Mouse (Mus musculus) Patski (cell line): ENCODE data around the gene Rfc2. TPM values are rescaled to one million over a fixed set of nuclear protein-coding genes. Genes with fewer than 3 reads are reported as not detected.

Source experiments
- ATAC-seq: fragments of 100-300 bp; one replicate; pipeline ENCODE4 v1.8.0; 2021
- CTCF ChIA-PET: fragments of 350-600 bp; sonication (Branson Sonifier 250); formaldehyde crosslinking; loops from one replicate; lab custom pipeline; 2022; ENCODE audit warnings: inconsistent platforms; lab: Charles Lee
- POLR2A ChIA-PET: fragments of 350-600 bp; sonication (Branson Sonifier 250); formaldehyde crosslinking; loops from one replicate; lab custom pipeline; 2022; ENCODE audit warnings: antibody characterized with exemption, inconsistent platforms; lab: Charles Lee
- DNase-seq: peaks from one replicate; pipeline ENCODE4 v3.0.0-alpha.2; 2011; ENCODE audit warnings: low read depth, low spot score
- H3K27me3 ChIP-seq: fragments of 371-371 bp; one replicate; pipeline ENCODE4 v1.5.1; 2021
- CTCF ChIP-seq: fragments of 100-300 bp; IDR thresholded peaks from one replicate; pipeline ENCODE4 v1.5.1; 2021
- in situ Hi-C: fragments of 300-500 bp; cut with MboI; formaldehyde crosslinking; loops from 3 replicates; pipeline ENCODE4 v1.11.1; 2018; ENCODE audit warnings: low pct_unique_long_range_greater_than_20kb, mixed read lengths
- polyA plus RNA-seq: library from polyadenylated mRNA; unstranded; gene quantifications from one replicate; pipeline ENCODE4 v1.2.3, GENCODE M21; 2021

Rfc2 gene
- 94.4 TPM for polyA plus RNA-seq

- ATAC-seq (no peak), DNase-seq (no peak)
- no peaks in the 10 kb centered on the region for H3K27me3 ChIP-seq
- in situ Hi-C loops: loop anchor here (5.0 to 10.0 kb wide), 2 partner anchors 84 to 124 kb away; no protein-coding TSS in a partner anchor
- CTCF ChIA-PET: interaction anchor here (3.2 to 6.4 kb wide), 3 partner anchors 9 to 88 kb away, joined by 14 to 63 read pairs (median 15); partner anchors contain the start of gene Clip2
- TF ChIP-seq CTCF: no peak
- POLR2A ChIA-PET: interaction anchor here (0.7 to 1.0 kb wide), 2 partner anchors 26 to 62 kb away, joined by 3 to 5 read pairs; no protein-coding TSS in a partner anchor
Observed at GRCm38 (mm10) chr5:134581146-134581545, at the start of gene Rfc2. Rfc2 (plus strand) TSS chr5:134581366.

- no peak for TF ChIP-seq CTCF
- ATAC-seq (no peak), DNase-seq (no peak)
- ChIA-PET POLR2A (interaction anchor here (0.5 kb wide), 1 partner anchor 59 kb away, joined by 3 read pairs; no protein-coding TSS in a partner anchor), CTCF (no interaction called here)
- in situ Hi-C loops: no loop called here
- H3K27me3 ChIP-seq: no peaks in the 10 kb centered on the region
Observed at GRCm38 (mm10) chr5:134531585-134531984, 49.6 kb upstream of the Rfc2 start.

- H3K27me3 ChIP-seq: no peaks in the 10 kb centered on the region
- DNase-seq: no peak
- ChIA-PET POLR2A (interaction anchor here (0.7 kb wide), 1 partner anchor 39 kb away, joined by 3 read pairs; no protein-coding TSS in a partner anchor), CTCF (interaction anchor here (1.2 to 2.4 kb wide), 2 partner anchors 16 to 38 kb away, joined by 3 to 5 read pairs; no protein-coding TSS in a partner anchor)
- TF ChIP-seq CTCF: no peak
- ATAC-seq: no peak
- in situ Hi-C loops: no loop called here
Observed at GRCm38 (mm10) chr5:134532417-134532816, 48.7 kb upstream of the Rfc2 start.

- in situ Hi-C loops: no loop called here
- DNase-seq (no peak), ATAC-seq (no peak)
- ChIA-PET CTCF (interaction anchor here (1.1 kb wide), 1 partner anchor 10 kb away, joined by 4 read pairs; no protein-coding TSS in a partner anchor), POLR2A (no interaction called here)
- no peaks in the 10 kb centered on the region for H3K27me3 ChIP-seq
- no peak for TF ChIP-seq CTCF
Observed at GRCm38 (mm10) chr5:134536036-134536435, 45.1 kb upstream of the Rfc2 start.

GRCm38 (mm10) chr5:134539891-134540290 is 41.3 kb upstream of the Rfc2 start:
- ChIA-PET CTCF (interaction anchor here (1.6 kb wide), 1 partner anchor 11 kb away, joined by 4 read pairs; the partner anchor contains the start of gene Clip2), POLR2A (interaction anchor here (0.7 to 1.1 kb wide), 2 partner anchors 13 to 54 kb away, joined by 3 read pairs; partner anchors contain the start of gene Clip2)
- no peaks in the 10 kb centered on the region for H3K27me3 ChIP-seq
- peak; percentile 68 for ATAC-seq
- DNase-seq: peak; percentile 55
- TF ChIP-seq CTCF: no peak
- in situ Hi-C loops: no loop called here

DNA sequence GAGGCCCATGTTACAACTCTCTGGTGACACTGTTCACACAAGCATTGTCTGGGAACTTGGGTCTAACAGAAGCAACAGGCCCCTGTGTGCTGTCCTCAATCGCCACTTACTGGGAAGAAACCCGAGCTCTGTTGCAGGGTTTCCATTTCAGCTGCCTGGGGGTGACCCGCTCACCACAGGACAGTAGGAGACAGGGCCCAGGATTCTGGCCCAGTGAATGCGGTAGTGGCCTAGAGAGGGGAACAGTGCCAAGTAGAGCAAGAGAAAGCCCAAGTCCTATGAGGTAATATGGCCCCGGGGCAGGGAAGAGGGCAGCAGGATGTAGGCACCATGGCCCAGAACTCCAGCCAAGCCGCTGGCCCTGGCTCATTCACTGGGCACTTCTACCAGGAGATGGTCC is 40.3 kb upstream of the Rfc2 start:
- in situ Hi-C loops: no loop called here
- ATAC-seq: no peak
- H3K27me3 ChIP-seq: no peaks in the 10 kb centered on the region
- ChIA-PET CTCF (interaction anchor here (0.7 to 1.9 kb wide), 5 partner anchors 9 to 49 kb away, joined by 3 to 5 read pairs (median 4); partner anchors contain the start of gene Clip2), POLR2A (interaction anchor here (0.7 kb wide), 1 partner anchor 127 kb away, joined by 3 read pairs; no protein-coding TSS in a partner anchor)
- TF ChIP-seq CTCF: no peak
- DNase-seq: no peak

GRCm38 (mm10) chr5:134541640-134542039 is 39.5 kb upstream of the Rfc2 start:
- H3K27me3 ChIP-seq: no peaks in the 10 kb centered on the region
- ChIA-PET POLR2A (interaction anchor here (0.8 kb wide), 1 partner anchor 40 kb away, joined by 5 read pairs; no protein-coding TSS in a partner anchor), CTCF (interaction anchor here (0.7 to 1.9 kb wide), 3 partner anchors 8 to 42 kb away, joined by 3 to 5 read pairs (median 4); no protein-coding TSS in a partner anchor)
- no peak for DNase-seq
- in situ Hi-C loops: no loop called here
- no peak for TF ChIP-seq CTCF
- ATAC-seq: no peak

DNA sequence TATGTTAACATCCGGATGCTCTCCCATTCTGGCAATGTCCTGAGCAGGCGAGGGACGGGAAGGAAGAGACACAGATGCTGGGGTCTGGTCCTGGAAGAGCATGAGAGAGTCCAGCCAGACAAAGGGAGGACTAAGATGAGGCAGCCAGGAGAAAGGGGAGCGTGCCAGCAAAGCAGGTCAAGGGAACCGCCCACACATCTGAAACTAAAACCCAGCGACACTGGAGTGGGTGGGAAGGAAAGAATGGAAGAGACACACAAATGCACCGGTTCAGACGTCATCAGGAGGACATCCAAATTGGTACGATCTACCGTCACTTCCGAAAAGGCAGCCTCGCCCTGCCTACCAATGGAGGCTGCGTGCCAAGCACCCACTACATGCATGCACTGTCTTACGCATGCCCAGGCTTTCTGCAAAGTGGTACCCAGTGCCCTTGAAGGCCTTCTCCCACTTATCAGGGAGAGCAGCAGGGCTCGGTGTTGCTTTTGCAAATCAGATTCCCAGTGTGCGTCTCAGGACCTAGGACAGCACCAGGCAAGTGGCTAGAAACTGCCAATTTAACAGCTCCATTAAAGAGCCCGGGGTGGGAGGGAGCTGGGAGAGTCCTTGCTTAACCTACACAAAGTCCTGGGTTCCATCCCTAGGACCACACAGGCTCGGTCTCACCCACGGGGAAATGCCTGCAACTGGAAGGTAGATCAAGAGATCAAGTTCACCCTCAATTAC is 36.5 kb upstream of the Rfc2 start:
- DNase-seq (no peak), ATAC-seq (no peak)
- CTCF ChIA-PET: interaction anchor here (1.3 kb wide), 1 partner anchor 66 kb away, joined by 4 read pairs; no protein-coding TSS in a partner anchor
- in situ Hi-C loops: no loop called here
- H3K27me3 ChIP-seq: no peaks in the 10 kb centered on the region
- POLR2A ChIA-PET: no interaction called here
- TF ChIP-seq CTCF: no peak

GRCm38 (mm10) chr5:134545242-134545629 is 35.9 kb upstream of the Rfc2 start:
- ChIA-PET CTCF (interaction anchor here (0.7 kb wide), 1 partner anchor 43 kb away, joined by 3 read pairs; no protein-coding TSS in a partner anchor), POLR2A (no interaction called here)
- H3K27me3 ChIP-seq: no peaks in the 10 kb centered on the region
- TF ChIP-seq CTCF: no peak
- in situ Hi-C loops: no loop called here
- ATAC-seq (no peak), DNase-seq (no peak)

DNA sequence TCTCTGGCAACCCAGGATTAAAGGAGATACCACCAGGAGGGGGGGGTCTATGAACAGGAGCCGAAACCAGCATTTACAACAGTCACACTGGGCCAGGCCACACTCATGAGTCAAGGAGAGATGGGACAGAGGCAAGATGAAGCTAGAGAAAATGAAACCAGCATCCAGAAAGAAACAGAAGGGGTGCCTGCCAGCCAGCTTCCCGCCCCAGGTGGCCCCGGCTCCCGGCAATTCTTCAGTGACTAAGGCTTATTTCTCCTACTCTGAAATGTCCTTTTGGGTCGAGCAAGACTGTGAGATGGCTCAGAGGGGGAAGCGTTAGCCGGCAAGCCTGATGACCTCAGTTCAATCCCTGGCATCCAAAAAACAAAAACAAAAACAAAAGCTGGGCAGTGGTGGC is 34.4 kb upstream of the Rfc2 start:
- CTCF ChIA-PET: interaction anchor here (1.3 kb wide), 1 partner anchor 47 kb away, joined by 6 read pairs; no protein-coding TSS in a partner anchor
- no peaks in the 10 kb centered on the region for H3K27me3 ChIP-seq
- POLR2A ChIA-PET: no interaction called here
- in situ Hi-C loops: no loop called here
- ATAC-seq (no peak), DNase-seq (no peak)
- no peak for TF ChIP-seq CTCF
